Mouse (Mus musculus): Measurements from ENCODE around the gene Ttc34. TPM values are rescaled to one million over a fixed set of nuclear protein-coding genes. Genes with fewer than 3 reads are reported as not detected.

Gene Ttc34
- total and polyA plus RNA-seq, 2 experiments from 2014 or later = 3.3 to 3.9 TPM

GRCm38 (mm10) chr4:154897676-154898465 is 60.6 kb downstream of the Ttc34 start:
- WGBS = 67% methylated on average over 6 of the region's 6 CpGs
- H3K27ac ChIP-seq (ENCODE audit: low read depth, low read length) = peak overlapping the region; percentile 75

GRCm38 (mm10) chr4:154898506-154899446 is 61.5 kb downstream of the Ttc34 start, which contains the start of gene Fam213b:
Fam213b (minus strand) TSS chr4:154899135.
- H3K9ac ChIP-seq (replicated peaks; ENCODE audit: low read length, poor library complexity, severe bottlenecking) = peak within 1 kb of the TSS; percentile 68
- H3K9me3 ChIP-seq (ENCODE audit: low read length) = no peaks in the 10 kb centered on the region
- H3K4me2 ChIP-seq (ENCODE audit: low read depth, low read length, poor library complexity, severe bottlenecking) = peak within 1 kb of the TSS; percentile 93
- peaks cover 16% of the 10 kb centered on the region for H3K4me1 ChIP-seq (ENCODE audit: insufficient read depth, low read length)
- no peaks in the 10 kb centered on the region for H3K36me3 ChIP-seq (ENCODE audit: insufficient read depth, low read length)
- ATAC-seq (ENCODE audit: low FRiP score) = peak; percentile 94
- 3% methylated on average over 43 of the region's 43 CpGs for WGBS
- DNase-seq (ENCODE audit: low spot score) = peak; percentile 95
- peak within 1 kb of the TSS; percentile 75 for H3K27ac ChIP-seq (ENCODE audit: low read depth, low read length)
- no peaks in the 10 kb centered on the region for H3K27me3 ChIP-seq (ENCODE audit: insufficient read depth, low read length)
- H3K4me3 ChIP-seq (ENCODE audit: low read depth, low read length) = peak within 1 kb of the TSS; percentile 57
- peak; percentile 38; the same call in 1 of the 2 replicates for TF ChIP-seq CTCF (IDR thresholded peaks at IDR 0.05)

More at GRCm38 (mm10) chr4:154897676-154898465, 60.6 kb downstream of the Ttc34 start:
- H3K9ac ChIP-seq (replicated peaks; ENCODE audit: low read length, poor library complexity, severe bottlenecking) = peak overlapping the region; percentile 68
- TF ChIP-seq CTCF (IDR thresholded peaks at IDR 0.05) = no peak
- DNase-seq (ENCODE audit: low spot score) (no peak), ATAC-seq (ENCODE audit: low FRiP score) (no peak)
- no peaks in the 10 kb centered on the region for H3K9me3 ChIP-seq (ENCODE audit: low read length)
- H3K4me1 ChIP-seq (ENCODE audit: insufficient read depth, low read length) = peaks cover 16% of the 10 kb centered on the region
- H3K4me3 ChIP-seq (ENCODE audit: low read depth, low read length) = peak overlapping the region; percentile 57
- H3K27me3 ChIP-seq (ENCODE audit: insufficient read depth, low read length) = no peaks in the 10 kb centered on the region
- H3K36me3 ChIP-seq (ENCODE audit: insufficient read depth, low read length) = no peaks in the 10 kb centered on the region
- peak overlapping the region; percentile 93 for H3K4me2 ChIP-seq (ENCODE audit: low read depth, low read length, poor library complexity, severe bottlenecking)

DNA sequence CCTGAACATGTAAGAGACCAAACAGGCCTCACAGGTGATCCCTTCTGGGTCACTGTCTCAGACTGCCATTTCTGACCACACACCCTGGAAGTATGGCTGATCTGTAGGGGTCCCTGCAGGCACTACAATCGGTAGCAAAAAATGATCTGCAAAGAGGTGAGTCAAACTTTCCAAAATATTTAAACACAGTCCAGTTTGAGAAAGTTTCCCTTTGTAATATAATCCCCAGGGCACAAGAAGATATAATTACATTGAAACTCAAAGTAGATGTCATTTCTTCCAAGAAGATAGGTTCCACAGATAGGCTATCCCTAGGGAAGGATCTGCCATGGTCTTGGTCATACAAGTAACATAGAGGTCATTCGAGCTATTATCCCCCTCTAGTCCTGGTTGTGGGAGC is 65.1 kb downstream of the Ttc34 start:
- no peak overlapping the region for H3K4me2 ChIP-seq (ENCODE audit: low read depth, low read length, poor library complexity, severe bottlenecking)
- H3K27ac ChIP-seq (ENCODE audit: low read depth, low read length) = no peak overlapping the region
- H3K9ac ChIP-seq (replicated peaks; ENCODE audit: low read length, poor library complexity, severe bottlenecking) = no peak overlapping the region
- ATAC-seq (ENCODE audit: low FRiP score) (no peak), DNase-seq (ENCODE audit: low spot score) (no peak)
- peaks cover 9% of the 10 kb centered on the region for H3K4me1 ChIP-seq (ENCODE audit: insufficient read depth, low read length)
- no peaks in the 10 kb centered on the region for H3K36me3 ChIP-seq (ENCODE audit: insufficient read depth, low read length)
- H3K9me3 ChIP-seq (ENCODE audit: low read length) = no peaks in the 10 kb centered on the region
- H3K4me3 ChIP-seq (ENCODE audit: low read depth, low read length) = no peak overlapping the region
- no peak for TF ChIP-seq CTCF (IDR thresholded peaks at IDR 0.05)
- 85% methylated on average over 2 of the region's 2 CpGs for WGBS
- H3K27me3 ChIP-seq (ENCODE audit: insufficient read depth, low read length) = no peaks in the 10 kb centered on the region

DNA sequence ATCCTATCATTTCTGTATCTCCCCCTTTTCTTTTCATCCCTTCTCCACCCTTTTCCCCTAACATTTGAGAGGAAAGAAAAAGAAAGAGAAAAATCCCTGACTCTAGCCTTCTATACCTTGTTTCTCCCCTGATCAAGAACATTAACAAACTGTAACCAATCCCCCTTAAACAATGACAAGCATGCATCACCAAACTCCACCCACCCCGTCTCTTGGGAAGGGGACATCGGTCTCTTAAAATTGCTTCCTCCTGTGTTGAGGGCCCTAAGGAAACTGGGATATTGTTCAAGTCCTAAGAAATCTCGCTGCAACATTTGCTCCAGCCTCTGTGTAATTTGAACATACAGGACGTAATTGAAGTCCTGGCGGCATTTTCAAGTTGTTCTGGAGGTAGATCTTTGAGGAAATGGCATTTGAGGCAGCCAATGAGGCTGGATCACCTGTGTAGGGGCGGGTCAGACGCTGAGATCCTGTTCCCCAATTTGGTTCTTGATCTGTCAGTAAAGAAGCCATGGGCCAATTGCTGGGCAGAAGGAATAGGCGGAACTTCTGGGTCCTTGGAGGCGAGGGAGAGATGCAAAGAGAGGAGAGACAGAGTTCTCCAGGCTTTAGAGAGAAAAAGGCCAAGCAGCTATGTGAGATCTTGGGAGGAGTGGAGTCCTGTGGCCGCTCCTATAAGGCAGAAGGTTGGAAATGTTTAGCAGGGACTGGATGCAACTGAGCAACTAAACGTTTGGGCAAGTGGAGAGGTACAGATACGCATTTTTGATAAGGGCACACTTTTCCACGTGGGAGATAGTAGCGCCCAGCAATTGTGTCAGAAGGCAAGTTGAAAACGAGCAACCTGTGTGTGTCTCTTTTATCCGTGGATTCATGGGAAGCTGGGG is 67.2 kb downstream of the Ttc34 start:
- peak; percentile 90 for ATAC-seq (ENCODE audit: low FRiP score)

GRCm38 (mm10) chr4:154907833-154908232 is 70.6 kb downstream of the Ttc34 start:
- no peak overlapping the region for H3K27ac ChIP-seq (ENCODE audit: low read depth, low read length)
- no peak overlapping the region for H3K4me3 ChIP-seq (ENCODE audit: low read depth, low read length)
- ATAC-seq (ENCODE audit: low FRiP score) (no peak), DNase-seq (ENCODE audit: low spot score) (peak; percentile 82)
- H3K27me3 ChIP-seq (ENCODE audit: insufficient read depth, low read length) = no peaks in the 10 kb centered on the region
- WGBS = 35% methylated on average over 17 of the region's 17 CpGs
- H3K9ac ChIP-seq (replicated peaks; ENCODE audit: low read length, poor library complexity, severe bottlenecking) = no peak overlapping the region
- no peak overlapping the region for H3K4me2 ChIP-seq (ENCODE audit: low read depth, low read length, poor library complexity, severe bottlenecking)
- H3K4me1 ChIP-seq (ENCODE audit: insufficient read depth, low read length) = no peaks in the 10 kb centered on the region
- H3K36me3 ChIP-seq (ENCODE audit: insufficient read depth, low read length) = no peaks in the 10 kb centered on the region
- no peaks in the 10 kb centered on the region for H3K9me3 ChIP-seq (ENCODE audit: low read length)
- peak; percentile 88 for TF ChIP-seq CTCF (IDR thresholded peaks at IDR 0.05)

More for the DNA sequence above, 67.2 kb downstream of the Ttc34 start:
- no peak overlapping the region for H3K27ac ChIP-seq (ENCODE audit: low read depth, low read length)
- no peaks in the 10 kb centered on the region for H3K36me3 ChIP-seq (ENCODE audit: insufficient read depth, low read length)
- H3K4me3 ChIP-seq (ENCODE audit: low read depth, low read length) = peak overlapping the region; percentile 22
- no peak for TF ChIP-seq CTCF (IDR thresholded peaks at IDR 0.05)
- DNase-seq (ENCODE audit: low spot score) = peak; percentile 88
- H3K4me1 ChIP-seq (ENCODE audit: insufficient read depth, low read length) = no peaks in the 10 kb centered on the region
- peak overlapping the region; percentile 37 for H3K4me2 ChIP-seq (ENCODE audit: low read depth, low read length, poor library complexity, severe bottlenecking)
- H3K9me3 ChIP-seq (ENCODE audit: low read length) = no peaks in the 10 kb centered on the region
- H3K27me3 ChIP-seq (ENCODE audit: insufficient read depth, low read length) = no peaks in the 10 kb centered on the region
- no peak overlapping the region for H3K9ac ChIP-seq (replicated peaks; ENCODE audit: low read length, poor library complexity, severe bottlenecking)
- 7% methylated on average over 16 of the region's 16 CpGs for WGBS

All from midbrain, postnatal 0 days (tissue).